Mouse (Mus musculus): Measurements from ENCODE around the gene Haao. TPM values are rescaled to one million over a fixed set of nuclear protein-coding genes. Genes with fewer than 3 reads are reported as not detected.
"Not testable (repeated sequence)": the region's sequence is repeated elsewhere in the genome, so short reads cannot be mapped to it uniquely, and the experiment has no call there.

Haao gene
- total and polyA plus RNA-seq, 2 experiments from 2014 or later: 0.26 TPM; not detected in 1

- Histone ChIP-seq H3K4me3 (ENCODE audit: low read depth, low read length) (no peak overlapping the region), H3K36me3 (replicated peaks; ENCODE audit: control insufficient read depth, insufficient read depth, low read length) (no peaks in the 10 kb centered on the region), H3K27ac (ENCODE audit: low read depth) (no peak overlapping the region), H3K27me3 (ENCODE audit: control insufficient read depth, insufficient read depth, low read length) (0 out of 2 replicates have a peak, but pooled peaks cover 3% of the 10 kb centered on the region), H3K9ac (replicated peaks; ENCODE audit: low read depth, low read length) (no peak overlapping the region), H3K9me3 (replicated peaks; ENCODE audit: control insufficient read depth, low read length) (no peaks in the 10 kb centered on the region), H3K4me2 (ENCODE audit: low read depth, low read length) (no peak overlapping the region), H3K4me1 (ENCODE audit: control insufficient read depth, insufficient read depth) (0 out of 2 replicates have a peak, but pooled peaks cover 4% of the 10 kb centered on the region)
- no peak for TF ChIP-seq CTCF (IDR thresholded peaks at IDR 0.05; ENCODE audit: low read depth)
- no peak for TF ChIP-seq EP300 (IDR thresholded peaks at IDR 0.05; ENCODE audit: low read depth)
- DNase-seq (ENCODE audit: low spot score): no peak
- WGBS: 71% methylated on average over 7 of the region's 7 CpGs
- ATAC-seq (ENCODE audit: insufficient read depth, low read depth): no peak
Observed at GRCm38 (mm10) chr17:83865366-83865765, 17.6 kb upstream of the Haao start.

GRCm38 (mm10) chr17:83862134-83862881 is 14.5 kb upstream of the Haao start:
- Histone ChIP-seq H3K27me3 (ENCODE audit: control insufficient read depth, insufficient read depth, low read length) (0 out of 2 replicates have a peak, but pooled peaks cover 3% of the 10 kb centered on the region), H3K9me3 (replicated peaks; ENCODE audit: control insufficient read depth, low read length) (no peaks in the 10 kb centered on the region), H3K9ac (replicated peaks; ENCODE audit: low read depth, low read length) (peak overlapping the region; percentile 76), H3K36me3 (replicated peaks; ENCODE audit: control insufficient read depth, insufficient read depth, low read length) (no peaks in the 10 kb centered on the region), H3K27ac (ENCODE audit: low read depth) (peak overlapping the region; percentile 63), H3K4me1 (ENCODE audit: control insufficient read depth, insufficient read depth) (0 out of 2 replicates have a peak, but pooled peaks cover 4% of the 10 kb centered on the region), H3K4me3 (ENCODE audit: low read depth, low read length) (peak overlapping the region; percentile 81), H3K4me2 (ENCODE audit: low read depth, low read length) (peak overlapping the region; percentile 59)
- peak; percentile 49 for ATAC-seq (ENCODE audit: insufficient read depth, low read depth)
- WGBS: under 1% methylated on average over 27 of the region's 27 CpGs
- peak; percentile 41 for DNase-seq (ENCODE audit: low spot score)
- TF ChIP-seq EP300 (IDR thresholded peaks at IDR 0.05; ENCODE audit: low read depth): no peak
- no peak for TF ChIP-seq CTCF (IDR thresholded peaks at IDR 0.05; ENCODE audit: low read depth)

GRCm38 (mm10) chr17:83861444-83862133 is 13.8 kb upstream of the Haao start:
- ATAC-seq (ENCODE audit: insufficient read depth, low read depth) (peak; percentile 94), DNase-seq (ENCODE audit: low spot score) (peak; percentile 82)
- Histone ChIP-seq H3K36me3 (replicated peaks; ENCODE audit: control insufficient read depth, insufficient read depth, low read length) (no peaks in the 10 kb centered on the region), H3K4me3 (ENCODE audit: low read depth, low read length) (peak overlapping the region; percentile 81), H3K9me3 (replicated peaks; ENCODE audit: control insufficient read depth, low read length) (no peaks in the 10 kb centered on the region), H3K4me1 (ENCODE audit: control insufficient read depth, insufficient read depth) (0 out of 2 replicates have a peak, but pooled peaks cover 4% of the 10 kb centered on the region), H3K9ac (replicated peaks; ENCODE audit: low read depth, low read length) (peak overlapping the region; percentile 76), H3K27ac (ENCODE audit: low read depth) (peak overlapping the region; percentile 63), H3K27me3 (ENCODE audit: control insufficient read depth, insufficient read depth, low read length) (0 out of 2 replicates have a peak, but pooled peaks cover 3% of the 10 kb centered on the region), H3K4me2 (ENCODE audit: low read depth, low read length) (peak overlapping the region; percentile 59)
- TF ChIP-seq EP300 (IDR thresholded peaks at IDR 0.05; ENCODE audit: low read depth): no peak; the same call in 1 of the 2 replicates
- no peak for TF ChIP-seq CTCF (IDR thresholded peaks at IDR 0.05; ENCODE audit: low read depth)
- WGBS: under 1% methylated on average over 62 of the region's 62 CpGs

- WGBS: 73% methylated on average over 8 of the region's 8 CpGs
- ATAC-seq (ENCODE audit: insufficient read depth, low read depth); H3K9me3 ChIP-seq (replicated peaks; ENCODE audit: control insufficient read depth, low read length); H3K4me1 ChIP-seq (ENCODE audit: control insufficient read depth, insufficient read depth); H3K36me3 ChIP-seq (replicated peaks; ENCODE audit: control insufficient read depth, insufficient read depth, low read length); H3K27me3 ChIP-seq (ENCODE audit: control insufficient read depth, insufficient read depth, low read length); DNase-seq (ENCODE audit: low spot score); H3K27ac ChIP-seq (ENCODE audit: low read depth): not testable (repeated sequence)
- H3K4me2 ChIP-seq (ENCODE audit: low read depth, low read length): peak overlapping the region; percentile 59
- H3K9ac ChIP-seq (replicated peaks; ENCODE audit: low read depth, low read length): peak overlapping the region; percentile 76; the same call in 1 of the 2 replicates
- peak overlapping the region; percentile 81 for H3K4me3 ChIP-seq (ENCODE audit: low read depth, low read length)
Observed at GRCm38 (mm10) chr17:83860968-83861367, 13.2 kb upstream of the Haao start.

- H3K27ac ChIP-seq (ENCODE audit: low read depth): no peak overlapping the region
- H3K27me3 ChIP-seq (ENCODE audit: control insufficient read depth, insufficient read depth, low read length): 0 out of 2 replicates have a peak, but pooled peaks cover 3% of the 10 kb centered on the region
- DNase-seq (ENCODE audit: low spot score) (no peak), ATAC-seq (ENCODE audit: insufficient read depth, low read depth) (no peak)
- no peaks in the 10 kb centered on the region for H3K9me3 ChIP-seq (replicated peaks; ENCODE audit: control insufficient read depth, low read length)
- 57% methylated on average over 7 of the region's 7 CpGs for WGBS
- H3K9ac ChIP-seq (replicated peaks; ENCODE audit: low read depth, low read length): no peak overlapping the region
- 0 out of 2 replicates have a peak, but pooled peaks cover 4% of the 10 kb centered on the region for H3K4me1 ChIP-seq (ENCODE audit: control insufficient read depth, insufficient read depth)
- no peak overlapping the region for H3K4me2 ChIP-seq (ENCODE audit: low read depth, low read length)
- H3K36me3 ChIP-seq (replicated peaks; ENCODE audit: control insufficient read depth, insufficient read depth, low read length): no peaks in the 10 kb centered on the region
- TF ChIP-seq CTCF (IDR thresholded peaks at IDR 0.05; ENCODE audit: low read depth) (no peak), EP300 (IDR thresholded peaks at IDR 0.05; ENCODE audit: low read depth) (no peak)
- no peak overlapping the region for H3K4me3 ChIP-seq (ENCODE audit: low read depth, low read length)
Observed at GRCm38 (mm10) chr17:83860224-83860623, 12.5 kb upstream of the Haao start.
